Mouse (Mus musculus) cerebellum, adult 2 months (tissue): Measurements from ENCODE around the gene Sdhaf4. TPM values are rescaled to one million over a fixed set of nuclear protein-coding genes. Genes with fewer than 3 reads are reported as not detected.

Source experiments
- DNase-seq, 2 experiments: peaks; one replicate each; pipeline ENCODE4 v3.0.0; 2021
- H3K27ac ChIP-seq: fragments of 200-500 bp; 2 replicates; pipeline ENCODE4 v1.5.1; 2012; ENCODE audit warnings: low read length, control low read depth, inconsistent platforms; ENCODE audit not compliant: insufficient read depth
- H3K27me3 ChIP-seq: fragments of 200-500 bp; 2 replicates; pipeline ENCODE4 v1.6.1; 2012; ENCODE audit warnings: inconsistent platforms, mild to moderate bottlenecking, low read length, moderate library complexity; ENCODE audit not compliant: control insufficient read depth, insufficient read depth
- H3K4me1 ChIP-seq: fragments of 200-500 bp; 2 replicates; pipeline ENCODE4 v1.6.1; 2011; ENCODE audit warnings: low read length; ENCODE audit not compliant: control insufficient read depth, insufficient read depth
- H3K4me3 ChIP-seq: fragments of 200-500 bp; replicated peaks from 2 replicates; pipeline ENCODE3; 2011; ENCODE audit warnings: mild to moderate bottlenecking, low read depth, low read length, control low read depth; ENCODE audit not compliant: insufficient read depth
- CTCF ChIP-seq: fragments of 200-500 bp; IDR thresholded peaks from 2 replicates; pipeline ENCODE4 v1.5.1; 2011; ENCODE audit warnings: low read depth, mild to moderate bottlenecking, control low read depth, low read length, moderate library complexity, borderline replicate concordance; ENCODE audit not compliant: insufficient read depth
- POLR2A ChIP-seq: fragments of 200-500 bp; IDR thresholded peaks from 2 replicates; pipeline ENCODE4 v1.6.1; 2011; ENCODE audit warnings: low read length, control low read depth, borderline replicate concordance; ENCODE audit not compliant: insufficient read depth
- WGBS: fragments of 180-500 bp; shearing (Covaris S2); methylation state at CpG from one replicate; pipeline ENCODE4 v1.1.7; 2018; 5-methylcytosine and 5-hydroxymethylcytosine counted together
- polyA plus RNA-seq: library from polyadenylated mRNA; depleted of rRNA; stranded (reverse); fragments of >200 nt; gene quantifications from 2 replicates; pipeline ENCODE4 v1.2.3, GENCODE M21; 2012

The Sdhaf4 gene
- polyA plus RNA-seq, 1 experiment: 67.8 TPM

GRCm38 (mm10) chr1:23968027-23968725, 37.3 kb downstream of the Sdhaf4 start:
- Histone ChIP-seq H3K4me1 (no peaks in the 10 kb centered on the region), H3K27ac (no peak overlapping the region), H3K27me3 (no peaks in the 10 kb centered on the region), H3K4me3 (no peak overlapping the region)
- no peak for DNase-seq
- no peak for TF ChIP-seq CTCF
- WGBS: 89% methylated on average over 9 of the region's 9 CpGs

GRCm38 (mm10) chr1:23966226-23966625, 39.2 kb downstream of the Sdhaf4 start:
- TF ChIP-seq CTCF (no peak), POLR2A (no peak)
- H3K4me1 ChIP-seq: no peaks in the 10 kb centered on the region
- DNase-seq: no peak
- no peaks in the 10 kb centered on the region for H3K27me3 ChIP-seq
- H3K27ac ChIP-seq: no peak overlapping the region
- WGBS: 54% methylated on average over 1 of the region's 1 CpGs
- H3K4me3 ChIP-seq: no peak overlapping the region

- no peak for TF ChIP-seq CTCF
- TF ChIP-seq POLR2A: no peak
- H3K4me3 ChIP-seq: no peak overlapping the region
- no peak overlapping the region for H3K27ac ChIP-seq
- WGBS: 16% methylated on average over 6 of the region's 6 CpGs
- no peak for DNase-seq
- H3K27me3 ChIP-seq: no peaks in the 10 kb centered on the region
- no peaks in the 10 kb centered on the region for H3K4me1 ChIP-seq
Observed at GRCm38 (mm10) chr1:23959415-23959732, 46.1 kb downstream of the Sdhaf4 start.

GRCm38 (mm10) chr1:23958668-23959414, 46.6 kb downstream of the Sdhaf4 start:
- TF ChIP-seq POLR2A: no peak
- TF ChIP-seq CTCF: no peak
- no peak overlapping the region for H3K4me3 ChIP-seq
- WGBS: 25% methylated on average over 13 of the region's 13 CpGs
- no peak for DNase-seq
- H3K27ac ChIP-seq: no peak overlapping the region
- no peaks in the 10 kb centered on the region for H3K4me1 ChIP-seq
- no peaks in the 10 kb centered on the region for H3K27me3 ChIP-seq

- 93% methylated on average over 6 of the region's 6 CpGs for WGBS
- no peak for TF ChIP-seq CTCF
- TF ChIP-seq POLR2A: no peak
- Histone ChIP-seq H3K27me3 (no peaks in the 10 kb centered on the region), H3K4me3 (no peak overlapping the region), H3K27ac (no peak overlapping the region), H3K4me1 (no peaks in the 10 kb centered on the region)
- DNase-seq: no peak
Observed at GRCm38 (mm10) chr1:23958101-23958500, 47.4 kb downstream of the Sdhaf4 start.

- no peak overlapping the region for H3K4me3 ChIP-seq
- no peak for DNase-seq
- no peak overlapping the region for H3K27ac ChIP-seq
- H3K27me3 ChIP-seq: no peaks in the 10 kb centered on the region
- no peak for TF ChIP-seq CTCF
- TF ChIP-seq POLR2A: no peak
- WGBS: 88% methylated on average over 4 of the region's 4 CpGs
- H3K4me1 ChIP-seq: no peaks in the 10 kb centered on the region
Observed at GRCm38 (mm10) chr1:23955539-23955938, 49.9 kb downstream of the Sdhaf4 start.

- Histone ChIP-seq H3K27me3 (no peaks in the 10 kb centered on the region), H3K27ac (no peak overlapping the region), H3K4me1 (no peaks in the 10 kb centered on the region), H3K4me3 (no peak overlapping the region)
- TF ChIP-seq CTCF: no peak
- no peak for TF ChIP-seq POLR2A
- no peak for DNase-seq
- WGBS: 58% methylated on average over 13 of the region's 13 CpGs
Observed at GRCm38 (mm10) chr1:23953921-23954320, 51.5 kb downstream of the Sdhaf4 start.
